Mouse (Mus musculus) kidney, adult 11 months (tissue): Measurements from ENCODE around the gene Tpd52l2.

Experiments
- DNase-seq: peaks from one replicate; pipeline ENCODE4 v3.0.0; 2022

Tpd52l2 gene

DNA sequence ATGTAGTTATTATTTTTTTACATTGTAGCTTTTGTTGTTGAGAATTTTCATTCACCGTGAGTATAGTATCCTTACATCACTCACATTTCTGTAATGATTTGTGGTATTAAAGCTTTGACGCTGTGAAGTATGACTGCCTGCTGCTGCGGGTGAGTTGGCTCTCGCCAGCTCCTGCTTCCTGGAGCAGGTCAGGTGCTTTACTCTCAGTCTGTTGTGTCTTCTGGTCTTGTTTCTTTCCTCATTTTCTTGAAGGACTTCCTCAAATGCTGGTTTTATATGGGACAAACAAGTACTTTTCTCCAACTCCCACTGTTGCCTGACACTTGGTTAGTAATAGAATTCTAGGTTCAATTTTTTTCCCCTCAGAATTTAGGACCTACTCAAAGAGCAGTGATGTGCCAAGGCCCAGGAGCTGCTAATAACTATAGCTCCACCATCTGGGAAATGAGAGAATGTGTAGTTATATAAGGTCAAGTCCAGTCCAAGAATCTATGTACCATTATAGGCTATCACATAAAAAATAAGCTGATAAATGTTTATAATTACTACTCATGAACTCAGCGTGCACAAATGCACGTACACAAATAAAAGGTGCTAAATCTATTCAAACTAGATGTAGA lies 44.9 kb downstream of the Tpd52l2 start:
- no peak for DNase-seq

DNA sequence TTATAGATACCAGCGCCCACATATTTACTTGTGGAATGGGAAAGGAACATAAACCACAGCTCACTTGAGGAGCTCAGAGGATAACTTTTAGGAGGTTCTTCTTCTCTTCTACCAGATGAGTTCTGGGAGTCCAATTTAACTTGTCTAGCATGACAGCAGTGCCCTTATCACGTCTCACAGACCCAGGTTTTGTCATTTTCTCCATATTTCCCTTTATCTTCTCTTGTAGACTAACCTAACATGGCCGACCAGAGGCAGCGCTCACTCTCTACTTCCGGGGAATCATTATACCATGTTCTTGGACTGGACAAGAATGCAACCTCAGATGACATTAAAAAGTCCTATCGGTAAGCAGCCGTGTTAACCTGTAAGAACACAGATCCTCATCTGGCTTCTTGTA lies 49.2 kb downstream of the Tpd52l2 start:
- no peak for DNase-seq

DNA sequence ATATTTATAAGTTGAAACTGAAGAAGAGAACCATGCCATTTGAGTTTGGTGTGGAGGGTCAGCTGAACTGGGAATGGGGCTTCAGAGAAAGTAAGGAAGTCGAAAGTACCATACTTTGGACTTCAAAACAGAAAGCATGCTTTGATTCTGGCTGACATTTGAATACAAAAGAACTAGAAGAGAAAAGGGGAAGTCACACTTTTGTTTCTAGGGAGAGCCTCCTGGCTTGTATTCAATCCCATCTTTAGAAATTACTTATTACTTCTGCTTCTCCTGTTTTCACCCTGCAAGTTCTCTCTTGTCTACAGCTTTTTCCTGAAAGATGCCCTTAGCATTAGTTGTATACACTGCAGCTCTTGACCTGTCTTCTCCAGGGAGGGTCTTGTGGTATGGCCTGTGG lies 51.3 kb downstream of the Tpd52l2 start:
- DNase-seq = no peak

DNA sequence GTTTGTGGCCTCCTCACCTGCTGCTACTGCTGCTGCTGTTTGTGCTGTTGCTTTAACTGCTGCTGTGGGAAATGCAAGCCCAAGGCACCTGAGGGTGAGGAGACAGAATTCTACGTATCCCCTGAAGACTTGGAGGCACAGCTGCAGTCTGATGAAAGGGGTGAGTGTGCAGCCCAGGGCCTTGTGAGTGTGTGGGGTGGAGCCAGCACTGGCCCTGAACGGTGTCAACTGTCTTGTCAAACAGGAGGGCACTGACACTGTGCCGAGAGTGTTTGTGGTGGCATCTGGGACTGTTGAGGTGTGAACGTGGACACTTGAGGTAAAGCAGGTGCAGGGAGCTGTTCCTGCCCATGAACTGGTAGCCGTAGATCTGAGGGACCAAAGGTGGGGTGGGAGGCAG lies 51.7 kb downstream of the Tpd52l2 start:
- DNase-seq = no peak

DNA sequence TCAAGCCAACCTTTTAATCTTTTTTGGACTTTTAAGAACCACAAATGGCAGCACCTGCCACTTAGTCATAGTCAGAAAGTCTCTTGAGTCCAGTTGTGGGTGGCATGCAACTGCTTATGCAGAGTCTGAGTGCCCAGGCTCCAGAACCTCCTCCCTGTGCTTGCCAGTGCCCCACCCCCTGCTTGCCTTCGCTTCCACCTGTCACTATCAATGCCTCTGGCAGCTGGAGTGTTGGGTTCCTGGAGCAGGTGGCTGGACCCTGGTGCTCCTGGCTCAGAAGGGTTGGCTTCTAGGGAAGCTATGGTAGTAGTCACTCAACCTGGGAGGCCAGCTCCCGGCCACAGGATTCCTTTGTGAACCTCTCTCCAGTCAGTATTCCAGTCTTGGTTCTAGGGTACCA lies 53.3 kb downstream of the Tpd52l2 start:
- DNase-seq = no peak

DNA sequence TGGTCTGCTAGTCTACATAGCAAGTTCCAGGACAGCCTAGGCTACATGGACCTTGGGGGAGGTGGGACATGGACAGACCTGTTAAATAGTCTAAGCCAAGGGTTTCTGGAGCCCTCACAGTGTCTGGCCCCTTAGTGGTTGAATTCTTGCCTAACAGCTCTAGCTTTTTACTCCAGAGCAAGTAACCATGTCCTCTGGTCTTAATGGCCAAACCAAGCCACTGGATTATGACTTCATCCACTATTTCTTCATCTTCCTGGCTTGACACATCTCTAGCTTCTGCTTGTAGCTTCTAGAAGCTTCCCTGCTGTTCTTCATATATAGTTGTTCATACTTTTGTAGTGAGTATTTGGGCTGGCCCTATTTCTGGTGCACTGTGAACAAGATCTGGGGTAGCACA lies 56.8 kb downstream of the Tpd52l2 start:
- DNase-seq = no peak

DNA sequence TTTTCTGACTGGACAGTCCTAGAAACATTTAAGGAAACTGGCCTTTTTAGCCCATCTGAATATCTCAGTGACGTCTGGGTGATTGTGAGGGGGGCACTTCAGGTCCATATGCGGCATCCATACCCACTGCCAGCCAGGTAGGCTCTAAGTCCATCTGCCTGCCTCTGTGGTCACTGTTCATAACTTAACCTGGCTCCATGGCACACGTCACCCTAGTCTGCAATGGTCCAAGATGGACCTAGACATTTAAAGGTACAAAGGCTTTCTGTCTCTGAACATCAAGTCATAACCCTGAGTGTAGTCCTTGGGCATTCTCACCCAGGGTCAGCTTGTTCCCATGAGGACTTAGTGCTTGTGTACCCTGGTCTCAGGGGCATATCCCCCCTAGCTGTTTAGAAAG lies 70.4 kb downstream of the Tpd52l2 start:
- no peak for DNase-seq
